Mouse (Mus musculus) stomach, embryonic 16.5 days (tissue): ENCODE results near the gene Sptssb. TPM values are rescaled to one million over a fixed set of nuclear protein-coding genes. Genes with fewer than 3 reads are reported as not detected.
A peak's percentile ranks its signal among the peaks of the same experiment; 100 is the strongest.

Experiments used
- ATAC-seq: fragments of 200-750 bp; cut with Nextera tagmentation; 2 replicates; pipeline ENCODE4 v1.8.0; 2017; ENCODE audit warnings: moderate number of reproducible peaks, moderate TSS enrichment; ENCODE audit not compliant: insufficient read depth, low FRiP score
- H3K27ac ChIP-seq: fragments of 300-500 bp; sonication (generic); 2 replicates; pipeline ENCODE4 v1.5.1; 2014; ENCODE audit warnings: low read length
- H3K27me3 ChIP-seq: fragments of 300-500 bp; sonication (generic); 2 replicates; pipeline ENCODE4 v1.6.1; 2014; ENCODE audit warnings: low read length, control low read depth, mixed read lengths; ENCODE audit not compliant: control insufficient read depth, insufficient read depth
- H3K36me3 ChIP-seq: fragments of 300-500 bp; sonication (generic); 2 replicates; pipeline ENCODE4 v1.6.1; 2014; ENCODE audit warnings: low read length; ENCODE audit not compliant: control insufficient read depth, insufficient read depth
- H3K4me1 ChIP-seq: fragments of 300-500 bp; sonication (generic); 2 replicates; pipeline ENCODE4 v1.6.1; 2014; ENCODE audit warnings: low read length, control low read depth, mixed read lengths; ENCODE audit not compliant: control insufficient read depth, insufficient read depth
- H3K4me2 ChIP-seq: fragments of 300-500 bp; sonication (generic); 2 replicates; pipeline ENCODE4 v1.6.1; 2014; ENCODE audit warnings: low read depth, low read length, mixed read lengths
- H3K4me3 ChIP-seq: fragments of 300-500 bp; sonication (generic); replicated peaks from 2 replicates; pipeline ENCODE4 v1.5.1; 2014; ENCODE audit warnings: mild to moderate bottlenecking, low read length
- H3K9ac ChIP-seq: fragments of 300-500 bp; sonication (generic); 2 replicates; pipeline ENCODE4 v1.6.1; 2014; ENCODE audit warnings: low read length
- H3K9me3 ChIP-seq: fragments of 300-500 bp; sonication (generic); replicated peaks from 2 replicates; pipeline ENCODE4 v1.6.1; 2016; ENCODE audit warnings: low read length, control low read depth; ENCODE audit not compliant: control insufficient read depth
- WGBS: fragments of 180-500 bp; shearing (Covaris S2); extraction: QIAGEN DNeasy Blood & Tissue Kit; methylation state at CpG from one replicate; pipeline ENCODE4 v1.1.7; 2014; 5-methylcytosine and 5-hydroxymethylcytosine counted together
- polyA plus RNA-seq: library from polyadenylated mRNA; unstranded; fragments of >200 nt; fragmentation: Nextera tagmentation; extraction: Ambion mirVana; gene quantifications from 2 replicates; pipeline ENCODE4 v1.2.1, GENCODE M21; 2015

Gene Sptssb
- polyA plus RNA-seq, 1 experiment from 2014 or later = 60.5 TPM

DNA sequence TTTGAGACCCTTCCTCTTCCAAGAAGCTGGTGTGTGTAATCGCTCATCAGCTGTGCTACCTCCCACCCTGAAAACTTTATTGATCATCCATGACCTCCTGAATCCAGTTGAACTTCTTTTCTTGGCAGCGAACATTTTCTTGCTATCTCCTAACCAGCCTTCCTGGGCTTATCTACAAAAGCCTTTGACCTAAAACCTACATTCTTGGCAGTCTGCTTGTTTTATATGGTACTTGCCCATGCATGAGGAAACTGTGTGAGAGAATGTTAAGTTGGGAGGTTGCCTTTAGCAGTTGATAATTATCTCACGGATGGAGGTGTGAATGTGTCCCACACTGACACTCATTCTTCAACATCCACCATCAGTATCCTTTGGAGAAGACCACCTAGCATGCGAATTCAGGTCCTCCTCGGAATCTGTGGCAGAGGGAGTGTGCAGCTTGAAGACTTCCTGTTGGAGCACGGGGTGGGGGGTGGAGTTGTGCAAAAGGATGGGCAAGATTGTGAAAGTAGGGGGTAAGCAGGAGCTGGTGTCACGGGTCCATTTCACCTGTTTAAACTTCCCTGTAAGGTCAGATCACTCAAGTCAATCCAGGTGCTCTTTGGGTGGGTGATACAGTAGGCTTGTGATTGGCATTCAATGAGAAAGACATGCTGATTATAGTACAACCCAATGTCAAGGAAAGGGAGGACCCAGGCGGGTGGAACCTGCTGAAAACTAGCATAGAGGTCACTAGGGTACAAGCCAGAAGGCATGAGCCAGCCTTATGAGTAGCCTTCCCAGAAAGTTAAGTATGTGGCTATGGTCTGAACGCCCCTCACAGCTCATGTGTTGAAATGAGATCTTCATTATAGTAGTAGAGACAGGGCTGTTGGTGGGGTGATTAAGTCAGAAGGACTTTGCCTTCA, 32.7 kb upstream of the Sptssb start:
- Histone ChIP-seq H3K4me1 (no peaks in the 10 kb centered on the region), H3K27ac (no peak overlapping the region), H3K4me3 (no peak overlapping the region), H3K27me3 (no peaks in the 10 kb centered on the region), H3K9ac (no peak overlapping the region), H3K36me3 (no peaks in the 10 kb centered on the region), H3K4me2 (no peak overlapping the region), H3K9me3 (no peaks in the 10 kb centered on the region)
- peak; percentile 66; the same call in 1 of the 2 replicates for ATAC-seq
- 62% methylated on average over 9 of the region's 9 CpGs for WGBS

DNA sequence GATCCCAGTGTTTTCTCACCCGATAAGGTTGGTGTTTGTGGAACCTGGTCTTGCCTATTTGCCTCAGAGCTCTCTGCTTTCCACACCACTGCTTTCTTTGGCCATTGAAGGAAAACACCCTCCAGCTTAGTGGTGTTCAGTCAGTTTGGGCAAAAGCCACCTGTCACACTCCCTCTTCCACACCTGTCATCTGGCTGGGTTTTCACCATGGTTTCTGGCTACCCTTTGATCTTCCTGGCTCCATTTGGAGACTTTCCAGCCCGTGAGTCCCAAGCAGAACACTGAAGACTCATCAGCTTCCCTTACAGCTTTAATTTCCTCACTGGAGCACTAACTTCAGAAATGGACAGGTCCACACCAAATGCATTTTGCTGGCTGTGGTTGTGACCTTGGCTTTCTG, 26.1 kb upstream of the Sptssb start:
- WGBS = 68% methylated on average over 2 of the region's 2 CpGs
- Histone ChIP-seq H3K4me2 (no peak overlapping the region), H3K4me1 (no peaks in the 10 kb centered on the region), H3K36me3 (no peaks in the 10 kb centered on the region), H3K9ac (no peak overlapping the region), H3K27ac (no peak overlapping the region), H3K27me3 (no peaks in the 10 kb centered on the region), H3K9me3 (no peaks in the 10 kb centered on the region), H3K4me3 (no peak overlapping the region)
- ATAC-seq = no peak

DNA sequence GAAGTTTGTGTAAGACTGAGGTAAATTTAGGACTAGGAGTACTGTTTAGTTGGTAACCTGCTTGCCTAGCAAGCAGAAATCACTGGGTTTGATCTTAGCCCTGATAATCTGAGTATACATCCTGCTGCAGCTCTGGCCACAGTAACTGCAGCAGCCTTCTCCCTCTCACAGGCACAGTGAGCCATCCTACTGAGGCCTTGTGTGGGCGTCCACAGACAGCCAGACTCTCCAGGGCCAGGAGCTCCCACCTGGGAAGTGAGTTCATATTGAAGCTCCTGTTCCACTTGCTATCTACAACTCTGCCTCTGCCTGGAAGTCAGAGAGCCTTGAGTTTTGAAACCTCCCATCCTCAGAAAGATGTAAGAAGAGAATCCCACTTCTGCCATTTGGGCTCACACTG, 24.0 kb upstream of the Sptssb start:
- 71% methylated on average over 1 of the region's 1 CpGs for WGBS
- Histone ChIP-seq H3K4me1 (no peaks in the 10 kb centered on the region), H3K9me3 (no peaks in the 10 kb centered on the region), H3K4me3 (no peak overlapping the region), H3K27ac (no peak overlapping the region), H3K9ac (no peak overlapping the region), H3K36me3 (no peaks in the 10 kb centered on the region), H3K27me3 (no peaks in the 10 kb centered on the region), H3K4me2 (no peak overlapping the region)
- no peak for ATAC-seq

DNA sequence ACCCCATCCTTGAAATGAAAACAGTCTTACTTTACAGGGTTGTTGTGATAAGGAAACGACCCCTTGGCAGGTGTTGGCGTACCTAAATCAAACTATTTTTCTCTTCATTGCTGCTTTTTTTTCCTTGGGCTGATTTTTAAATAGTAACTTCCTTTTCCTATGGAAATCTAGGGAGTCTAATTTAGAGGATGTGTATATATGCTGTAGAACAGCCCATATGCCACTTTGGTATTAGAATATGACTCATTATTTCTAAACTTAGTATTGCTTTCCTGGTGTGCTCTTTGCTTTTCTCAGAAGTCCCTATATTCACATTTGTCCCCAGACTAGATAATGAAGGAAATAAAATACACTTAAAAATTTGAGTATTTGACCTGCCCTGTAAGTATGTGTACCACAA, 17.8 kb upstream of the Sptssb start:
- no peaks in the 10 kb centered on the region for H3K9me3 ChIP-seq
- no peak for ATAC-seq
- no peak overlapping the region for H3K27ac ChIP-seq
- no peak overlapping the region for H3K9ac ChIP-seq
- peaks cover 3% of the 10 kb centered on the region; the same call in 1 of the 2 replicates for H3K4me1 ChIP-seq
- H3K36me3 ChIP-seq = no peaks in the 10 kb centered on the region
- 77% methylated on average over 2 of the region's 2 CpGs for WGBS
- H3K4me2 ChIP-seq = no peak overlapping the region
- no peak overlapping the region for H3K4me3 ChIP-seq
- no peaks in the 10 kb centered on the region for H3K27me3 ChIP-seq

DNA sequence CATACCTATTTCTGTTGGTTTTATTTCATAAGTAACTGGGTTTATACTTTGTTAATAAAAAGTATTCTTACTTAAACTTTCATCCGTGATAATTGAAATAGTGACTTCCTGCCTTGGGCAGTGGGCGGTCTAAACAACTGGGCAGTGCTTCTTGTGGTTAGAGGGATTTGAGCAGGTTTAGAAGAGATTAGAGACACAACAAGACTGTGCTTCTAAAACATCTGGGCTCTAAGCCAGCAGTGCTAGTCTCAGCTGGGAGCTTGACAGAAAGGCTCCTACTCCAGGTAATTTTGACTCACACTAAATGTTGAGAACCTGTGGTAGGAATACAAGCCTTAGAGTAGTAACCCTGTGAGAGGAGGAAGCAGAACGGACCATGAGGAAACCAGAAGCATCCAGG, 15.0 kb upstream of the Sptssb start:
- Histone ChIP-seq H3K9me3 (no peaks in the 10 kb centered on the region), H3K4me3 (no peak overlapping the region), H3K9ac (no peak overlapping the region), H3K4me2 (no peak overlapping the region), H3K27me3 (no peaks in the 10 kb centered on the region), H3K27ac (no peak overlapping the region), H3K36me3 (no peaks in the 10 kb centered on the region), H3K4me1 (peaks cover 3% of the 10 kb centered on the region; the same call in 1 of the 2 replicates)
- WGBS = 53% methylated on average over 3 of the region's 3 CpGs
- no peak for ATAC-seq

DNA sequence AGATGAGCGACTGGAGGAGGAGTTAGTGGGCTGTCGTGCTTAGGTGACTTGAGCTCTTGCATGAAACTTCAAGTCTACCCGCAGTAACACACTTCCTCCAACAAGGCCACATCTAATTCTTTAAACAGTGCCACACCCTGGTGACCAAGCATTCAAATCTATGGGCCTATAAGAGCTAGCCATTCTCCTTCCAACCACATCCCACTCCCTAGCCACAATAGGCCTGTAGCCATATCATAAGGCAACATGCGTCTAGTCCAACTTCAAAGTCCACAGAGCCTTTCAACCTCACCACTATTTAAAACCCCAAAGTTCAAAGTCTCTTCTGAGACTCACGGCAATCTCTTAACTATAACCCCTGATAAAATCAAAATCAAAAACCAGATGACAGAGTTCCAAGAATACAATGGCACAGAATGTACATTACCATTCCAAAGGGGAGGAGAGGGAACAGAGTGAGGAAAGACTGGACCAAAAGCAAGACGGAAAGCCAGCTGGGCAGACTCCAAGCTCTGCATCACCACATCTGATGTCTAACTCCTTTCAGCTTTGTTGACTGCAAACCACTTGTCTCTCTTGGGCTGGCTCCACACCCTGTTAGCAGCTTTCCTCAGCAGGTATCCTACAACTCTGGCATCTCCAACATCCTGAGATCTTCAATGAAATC, 13.1 kb upstream of the Sptssb start:
- no peaks in the 10 kb centered on the region for H3K27me3 ChIP-seq
- no peak overlapping the region for H3K4me3 ChIP-seq
- ATAC-seq = peak; percentile 87; the same call in 1 of the 2 replicates
- H3K4me1 ChIP-seq = peaks cover 3% of the 10 kb centered on the region; the same call in 1 of the 2 replicates
- no peaks in the 10 kb centered on the region for H3K9me3 ChIP-seq
- no peak overlapping the region for H3K4me2 ChIP-seq
- no peak overlapping the region for H3K9ac ChIP-seq
- no peaks in the 10 kb centered on the region for H3K36me3 ChIP-seq
- H3K27ac ChIP-seq = no peak overlapping the region
- 65% methylated on average over 6 of the region's 6 CpGs for WGBS

DNA sequence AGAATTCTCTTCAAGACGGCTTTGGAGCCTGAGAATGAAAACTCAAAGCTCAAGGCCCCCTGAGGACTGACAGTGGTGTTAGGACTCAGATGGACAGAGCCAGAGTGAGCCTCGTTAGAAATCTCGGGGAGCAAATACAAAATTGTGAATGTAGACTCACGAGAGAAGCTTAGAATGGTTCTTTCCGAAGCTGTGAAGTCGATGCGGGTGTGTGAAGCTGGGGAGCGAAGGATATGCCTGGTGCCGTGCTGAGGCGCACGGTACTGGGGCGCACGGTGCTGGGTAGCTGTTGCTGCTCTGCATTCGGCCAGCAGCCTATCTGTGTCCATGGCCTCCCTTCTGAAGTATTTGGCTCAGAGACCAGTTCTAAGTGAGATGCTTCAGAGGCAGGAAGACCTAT, 11.4 kb upstream of the Sptssb start:
- no peak overlapping the region for H3K27ac ChIP-seq

DNA sequence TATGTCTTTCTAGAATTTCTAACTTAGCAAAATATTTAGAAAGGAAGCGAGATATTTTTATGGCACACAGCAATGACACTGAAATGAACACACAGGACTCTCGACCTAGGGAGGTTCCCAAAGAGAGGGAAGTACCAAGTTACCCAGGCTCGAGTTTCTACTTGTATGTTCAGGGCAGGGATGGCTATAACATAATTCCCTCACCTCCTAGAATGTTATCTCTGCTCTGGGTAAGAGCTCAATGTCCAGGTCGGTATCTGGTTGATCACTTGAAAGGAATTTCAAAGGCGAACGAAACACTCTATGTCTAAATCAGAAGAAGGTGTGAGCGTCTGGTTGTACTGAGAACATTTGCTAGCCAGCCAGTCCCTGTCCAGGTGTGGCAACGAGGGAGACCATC, 10.0 kb upstream of the Sptssb start:
- no peak for ATAC-seq
- Histone ChIP-seq H3K36me3 (no peaks in the 10 kb centered on the region), H3K4me2 (no peak overlapping the region), H3K4me3 (no peak overlapping the region), H3K4me1 (peaks cover 3% of the 10 kb centered on the region; the same call in 1 of the 2 replicates), H3K9me3 (no peaks in the 10 kb centered on the region), H3K9ac (no peak overlapping the region), H3K27ac (no peak overlapping the region), H3K27me3 (no peaks in the 10 kb centered on the region)
- WGBS = 59% methylated on average over 8 of the region's 8 CpGs

More for the DNA sequence above, 11.4 kb upstream of the Sptssb start:
- Histone ChIP-seq H3K4me3 (no peak overlapping the region), H3K4me1 (peaks cover 3% of the 10 kb centered on the region; the same call in 1 of the 2 replicates), H3K36me3 (no peaks in the 10 kb centered on the region), H3K4me2 (no peak overlapping the region), H3K9ac (no peak overlapping the region), H3K27me3 (no peaks in the 10 kb centered on the region), H3K9me3 (no peaks in the 10 kb centered on the region)
- no peak for ATAC-seq
- 90% methylated on average over 14 of the region's 14 CpGs for WGBS

DNA sequence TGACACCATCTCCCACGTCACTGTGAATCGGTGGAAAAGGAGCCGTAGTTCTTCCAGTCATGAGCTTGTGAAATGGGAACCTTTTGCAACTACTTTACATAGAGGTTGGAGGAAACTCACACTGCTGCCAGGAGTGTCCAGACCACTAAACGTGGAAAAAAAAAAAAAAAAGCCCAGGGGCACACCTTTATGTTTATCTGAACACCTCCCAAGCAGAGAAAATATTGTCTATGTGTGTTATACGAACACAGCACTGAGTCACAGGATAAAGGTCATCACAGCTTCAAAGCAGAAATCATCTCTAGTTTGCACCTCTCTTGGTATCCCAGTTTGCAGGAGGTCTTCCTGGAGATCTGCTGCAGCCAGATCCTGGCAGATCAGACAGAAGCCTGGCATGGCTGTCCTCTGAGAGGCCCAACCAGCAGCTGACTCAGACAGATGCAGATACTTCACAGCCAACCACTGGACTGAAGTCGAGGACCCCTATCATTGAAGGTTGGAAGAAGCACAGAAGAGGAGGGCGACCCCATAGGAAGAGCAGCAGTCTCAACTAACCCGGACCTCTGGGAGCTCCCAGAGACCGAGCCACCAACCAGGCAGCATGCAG, 2.2 kb upstream of the Sptssb start:
- WGBS = 46% methylated on average over 9 of the region's 9 CpGs
- H3K9ac ChIP-seq = peak overlapping the region; percentile 72; the same call in 1 of the 2 replicates
- H3K4me3 ChIP-seq = peak overlapping the region; percentile 48
- peaks cover 9% of the 10 kb centered on the region for H3K4me1 ChIP-seq
- no peaks in the 10 kb centered on the region for H3K9me3 ChIP-seq
- no peak for ATAC-seq
- H3K4me2 ChIP-seq = peak overlapping the region; percentile 94
- H3K36me3 ChIP-seq = no peaks in the 10 kb centered on the region
- no peaks in the 10 kb centered on the region for H3K27me3 ChIP-seq
- H3K27ac ChIP-seq = peak overlapping the region; percentile 89
